Mouse (Mus musculus): Measurements from ENCODE around the gene Tmbim6. TPM values are rescaled to one million over a fixed set of nuclear protein-coding genes. Genes with fewer than 3 reads are reported as not detected.
"Not testable (repeated sequence)": the region's sequence is repeated elsewhere in the genome, so short reads cannot be mapped to it uniquely, and the experiment has no call there.

Gene Tmbim6
- polyA plus RNA-seq, 1 experiment from 2014 or later, result 398 TPM

- DNase-seq (ENCODE audit: low spot score), result no peak
These were observed 9.8 kb upstream of the Tmbim6 start for GRCm38 (mm10) chr15:99382893-99383292.

- DNase-seq (ENCODE audit: low spot score), result no peak
These were observed 8.6 kb upstream of the Tmbim6 start for GRCm38 (mm10) chr15:99384071-99384470.

- DNase-seq (ENCODE audit: low spot score), result not testable (repeated sequence)
These were observed 6.6 kb upstream of the Tmbim6 start for GRCm38 (mm10) chr15:99386110-99386509.

- no peak for DNase-seq (ENCODE audit: low spot score)
These were observed 5.9 kb upstream of the Tmbim6 start for GRCm38 (mm10) chr15:99386796-99387195.

DNA sequence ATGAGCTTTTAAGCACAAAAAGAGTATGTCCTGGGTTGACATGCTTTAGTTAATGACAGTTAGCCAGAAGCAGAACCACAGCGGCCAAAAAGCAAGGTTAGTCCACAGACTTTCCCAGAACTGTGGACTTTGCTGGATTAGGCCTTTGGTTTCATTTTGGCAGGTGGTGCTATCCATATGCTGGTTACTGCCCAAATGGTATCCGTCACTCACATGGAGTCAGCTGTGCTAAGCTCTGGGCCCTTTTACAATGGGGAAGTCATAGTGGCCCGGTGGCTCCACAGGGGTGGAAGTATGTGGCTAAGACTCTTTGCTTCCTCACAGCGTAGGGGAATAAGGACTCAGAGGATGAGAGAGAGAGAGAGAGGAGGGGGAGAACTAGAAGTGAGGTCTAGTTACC, 4.7 kb upstream of the Tmbim6 start:
- DNase-seq (ENCODE audit: low spot score), result no peak

- DNase-seq (ENCODE audit: low spot score), result no peak
These were observed 1.9 kb upstream of the Tmbim6 start for GRCm38 (mm10) chr15:99390472-99391401.

- DNase-seq (ENCODE audit: low spot score), result no peak
These were observed 707 bp upstream of the Tmbim6 start for GRCm38 (mm10) chr15:99391975-99392374.

GRCm38 (mm10) chr15:99393386-99394252, 937 bp downstream of the Tmbim6 start:
- DNase-seq (ENCODE audit: low spot score), result no peak

DNA sequence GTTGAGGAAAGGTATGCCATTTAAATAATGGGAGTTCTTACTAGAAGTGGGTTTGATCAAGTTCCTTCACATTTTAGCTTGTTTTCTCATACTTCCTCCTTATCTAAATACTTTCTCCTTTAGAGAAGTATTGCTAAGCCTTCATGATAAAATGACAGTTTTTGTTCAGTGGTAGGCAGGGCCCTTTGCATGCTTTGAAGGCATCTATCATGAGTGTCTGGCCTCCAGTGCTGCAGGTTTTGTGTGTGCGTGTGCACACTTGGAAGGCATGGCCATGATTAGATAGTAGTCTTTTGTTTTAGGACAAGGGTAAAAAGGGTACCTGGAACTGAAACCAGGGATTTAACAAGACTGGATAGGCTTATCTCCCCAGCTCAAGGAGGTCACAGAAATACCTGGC, 3.8 kb downstream of the Tmbim6 start:
- no peak for DNase-seq (ENCODE audit: low spot score)

DNA sequence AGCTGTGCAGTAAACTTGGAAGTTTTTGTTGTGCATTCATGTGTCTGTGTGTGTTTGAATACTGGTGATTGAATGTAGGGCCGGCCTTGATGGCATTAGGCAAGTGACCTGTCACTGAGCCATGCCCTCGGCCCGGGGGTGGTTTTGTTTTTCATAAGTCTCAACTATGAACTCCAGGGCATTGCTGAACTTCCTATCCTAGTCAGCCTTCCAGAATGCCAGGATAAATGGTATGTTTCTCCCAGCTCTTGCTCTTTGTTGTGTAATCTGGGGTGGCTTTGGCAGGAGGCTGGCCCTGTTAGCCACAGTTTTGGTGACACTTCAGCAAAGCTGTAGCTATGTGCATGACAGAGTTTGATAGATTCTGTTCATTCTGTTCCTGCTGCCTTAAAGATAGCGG, 4.2 kb downstream of the Tmbim6 start:
- DNase-seq (ENCODE audit: low spot score), result no peak

GRCm38 (mm10) chr15:99397622-99398021, 4.9 kb downstream of the Tmbim6 start:
- DNase-seq (ENCODE audit: low spot score), result no peak

- DNase-seq (ENCODE audit: low spot score), result no peak
These were observed 7.0 kb downstream of the Tmbim6 start for GRCm38 (mm10) chr15:99399503-99400245.

GRCm38 (mm10) chr15:99400602-99401001, 7.9 kb downstream of the Tmbim6 start:
- no peak for DNase-seq (ENCODE audit: low spot score)

DNA sequence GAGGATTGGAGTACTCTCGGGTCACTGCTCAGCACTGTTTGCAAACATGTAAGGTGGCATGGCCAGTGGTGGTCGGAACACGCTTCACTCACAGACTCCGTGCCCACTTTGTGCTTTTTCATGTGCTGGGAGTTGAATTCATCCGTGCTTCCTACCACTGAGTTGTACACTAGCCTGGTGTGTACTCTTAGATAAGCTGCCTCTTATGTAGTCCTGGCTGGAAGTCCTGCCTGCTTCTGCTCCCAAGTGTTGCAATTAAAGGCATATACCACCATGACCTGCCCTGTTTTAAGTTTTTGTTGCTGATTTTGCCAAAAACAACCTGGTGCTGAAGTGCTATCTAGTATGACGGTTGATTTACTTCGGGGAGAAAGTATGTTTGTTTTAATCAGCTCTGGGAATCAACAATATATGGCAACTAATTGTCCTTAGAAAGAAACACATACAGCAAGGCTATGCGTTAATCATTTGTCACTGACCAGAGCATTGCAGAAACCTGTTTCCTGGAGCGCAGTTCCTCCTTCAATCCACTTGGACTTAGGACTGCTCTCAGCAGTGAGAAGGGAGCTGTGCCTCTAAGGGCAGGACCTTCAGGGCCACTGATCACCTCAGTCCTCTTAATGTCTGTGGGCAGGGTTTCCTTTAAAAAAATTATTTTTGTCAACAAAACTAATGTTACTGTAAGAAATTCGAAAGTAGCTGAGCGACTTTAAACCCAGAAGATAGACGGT, 10.6 kb downstream of the Tmbim6 start:
- no peak for DNase-seq (ENCODE audit: low spot score)

DNA sequence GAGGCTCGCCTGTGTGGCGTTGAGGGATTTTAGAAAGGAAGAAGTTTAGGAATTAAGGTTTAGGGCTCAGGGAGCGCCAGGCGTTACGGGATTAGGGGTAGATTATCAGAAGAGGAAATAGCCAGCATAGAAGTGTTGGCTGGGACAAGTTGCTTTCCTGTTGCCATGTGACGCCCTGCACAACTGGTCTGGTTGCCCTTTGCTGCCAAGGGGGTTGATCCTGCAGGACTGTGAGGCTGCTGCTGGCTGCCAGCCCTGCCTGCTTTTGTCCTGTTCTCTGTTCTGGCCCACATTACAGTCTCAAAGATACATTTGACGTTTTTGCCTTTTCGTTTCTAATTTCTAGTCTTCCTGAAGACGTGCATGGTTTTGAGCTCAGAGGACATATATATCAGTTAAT, 12.5 kb downstream of the Tmbim6 start:
- no peak for DNase-seq (ENCODE audit: low spot score)

DNA sequence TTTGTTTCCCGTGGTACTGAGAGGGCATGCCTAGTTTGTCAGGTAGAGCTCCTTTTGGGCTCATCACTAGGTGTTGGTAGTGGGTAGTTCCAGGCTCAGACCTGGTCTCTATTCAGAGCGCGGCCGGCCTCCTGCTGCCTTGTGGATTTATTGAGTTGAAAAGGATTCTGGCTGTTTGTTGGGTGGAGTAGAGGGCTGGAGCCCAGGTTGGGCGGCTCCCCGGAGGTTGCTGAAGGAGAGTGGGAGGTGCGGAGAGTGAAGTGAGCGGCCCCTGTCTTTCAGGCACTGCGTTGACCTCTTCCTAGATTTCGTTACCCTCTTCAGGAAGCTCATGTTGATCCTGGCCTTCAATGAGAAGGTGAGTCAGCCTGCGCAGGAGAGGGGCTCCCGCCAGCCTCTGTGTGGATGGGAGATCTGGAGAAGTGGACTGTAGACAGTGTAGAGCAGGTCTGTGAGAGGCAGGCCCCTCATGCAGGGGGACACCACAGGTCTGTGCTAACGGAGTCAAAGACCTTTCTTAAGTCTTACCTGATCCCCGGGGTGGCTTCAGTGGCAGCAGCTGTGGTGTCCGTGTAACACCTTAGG, 14.4 kb downstream of the Tmbim6 start:
- no peak for DNase-seq (ENCODE audit: low spot score)

- DNase-seq (ENCODE audit: low spot score), result no peak
These were observed 16.2 kb downstream of the Tmbim6 start for GRCm38 (mm10) chr15:99408845-99409244.

- DNase-seq (ENCODE audit: low spot score), result no peak
These were observed 19.1 kb downstream of the Tmbim6 start for GRCm38 (mm10) chr15:99411747-99412146.

GRCm38 (mm10) chr15:99415793-99416192, 23.1 kb downstream of the Tmbim6 start:
- DNase-seq (ENCODE audit: low spot score), result peak; percentile 68

DNA sequence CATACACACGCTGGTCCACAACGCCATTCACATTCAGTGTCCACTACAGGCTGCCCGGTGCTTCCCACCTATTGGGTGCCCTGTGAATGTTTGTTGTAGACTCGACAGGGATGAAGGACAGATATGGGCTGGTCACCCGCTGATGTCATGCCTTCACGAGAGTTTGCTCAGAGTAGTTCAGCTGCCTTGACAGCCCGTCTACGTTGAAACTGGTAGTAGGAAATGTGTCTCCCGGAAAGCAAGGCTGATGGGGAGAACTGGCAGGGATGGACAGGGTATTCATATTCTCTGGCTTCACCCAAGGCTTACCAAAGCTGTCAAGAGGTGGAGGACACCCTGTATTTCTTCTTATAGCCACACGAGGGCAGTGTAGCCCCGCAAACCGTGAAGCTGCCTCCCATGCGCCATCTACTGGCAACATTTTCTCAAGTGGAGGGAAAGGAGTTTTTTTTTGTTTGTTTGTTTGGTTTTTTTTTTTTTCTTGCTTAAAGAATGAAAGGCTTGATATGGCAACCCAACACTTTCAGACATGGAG, 23.7 kb downstream of the Tmbim6 start:
- DNase-seq (ENCODE audit: low spot score), result peak; percentile 88

All from thymus, postnatal 0 days (tissue).